Mouse (Mus musculus): ENCODE data around the gene Inpp5b. TPM values are rescaled to one million over a fixed set of nuclear protein-coding genes. Genes with fewer than 3 reads are reported as not detected.
A peak's percentile ranks its signal among the peaks of the same experiment; 100 is the strongest.

Gene Inpp5b
- total RNA-seq, 2 experiments from 2014 or later, result 40.9 to 51.4 TPM

GRCm38 (mm10) chr4:124811347-124811975 lies 69.8 kb downstream of the Inpp5b start:
- peak; percentile 53 to 54 for DNase-seq

DNA sequence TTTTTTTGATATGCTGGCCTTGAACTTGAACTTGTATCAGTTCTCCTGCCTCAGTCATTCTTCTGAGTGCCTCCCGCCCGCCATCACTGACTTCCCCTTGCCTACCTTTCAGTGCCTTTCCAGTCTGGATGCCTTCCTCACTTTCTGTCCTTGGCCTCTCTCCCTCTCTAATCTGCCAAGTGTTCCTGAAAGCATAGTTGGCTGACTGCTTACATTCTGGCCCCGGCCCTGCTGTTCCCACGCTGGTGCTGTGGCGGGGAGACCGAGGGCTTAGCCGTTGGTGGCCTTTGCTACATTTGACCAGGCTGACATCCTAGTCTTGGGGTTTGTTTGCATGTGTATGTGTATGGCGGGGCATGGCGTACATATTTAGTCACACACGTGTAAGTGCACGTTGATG lies 74.3 kb downstream of the Inpp5b start:
- DNase-seq, result no peak

DNA sequence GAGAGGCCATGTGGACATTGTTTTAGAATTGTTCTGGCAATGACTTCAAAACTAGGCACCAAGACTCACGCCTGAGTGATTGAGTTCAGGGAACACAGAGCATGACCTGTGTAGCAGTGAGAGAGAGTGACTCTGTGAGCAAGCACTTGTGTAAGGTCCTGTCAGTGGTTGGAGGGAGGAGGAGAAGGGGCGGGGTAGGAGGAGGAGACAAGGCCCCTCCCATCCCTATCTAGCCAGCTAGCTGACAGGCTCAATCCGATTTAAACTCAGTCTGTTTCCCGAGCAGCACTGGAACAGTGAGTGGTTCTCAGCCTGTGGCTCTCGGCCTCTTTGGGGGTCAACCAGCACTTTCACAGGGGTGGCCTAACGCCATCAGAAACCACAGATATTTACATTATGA lies 76.2 kb downstream of the Inpp5b start:
- DNase-seq, result no peak

DNA sequence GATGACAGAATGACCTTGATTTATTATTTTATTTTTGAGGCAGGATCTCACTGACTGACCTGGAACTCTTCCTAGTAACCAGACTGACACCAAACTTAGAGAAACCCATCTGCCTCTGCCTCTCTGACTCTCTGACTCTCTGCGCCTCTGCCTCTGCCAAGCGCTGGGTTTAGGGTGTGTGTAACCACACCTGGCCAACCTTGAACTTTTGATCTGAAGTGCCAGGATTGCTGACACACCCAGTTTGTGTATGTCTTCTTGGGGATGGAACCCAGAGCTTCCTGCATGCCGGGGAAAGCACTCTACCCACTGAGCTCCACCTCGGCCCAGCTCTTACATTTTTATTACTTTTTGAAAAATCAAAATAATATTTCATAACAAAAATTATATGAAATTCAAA lies 77.2 kb downstream of the Inpp5b start:
- DNase-seq, result no peak

DNA sequence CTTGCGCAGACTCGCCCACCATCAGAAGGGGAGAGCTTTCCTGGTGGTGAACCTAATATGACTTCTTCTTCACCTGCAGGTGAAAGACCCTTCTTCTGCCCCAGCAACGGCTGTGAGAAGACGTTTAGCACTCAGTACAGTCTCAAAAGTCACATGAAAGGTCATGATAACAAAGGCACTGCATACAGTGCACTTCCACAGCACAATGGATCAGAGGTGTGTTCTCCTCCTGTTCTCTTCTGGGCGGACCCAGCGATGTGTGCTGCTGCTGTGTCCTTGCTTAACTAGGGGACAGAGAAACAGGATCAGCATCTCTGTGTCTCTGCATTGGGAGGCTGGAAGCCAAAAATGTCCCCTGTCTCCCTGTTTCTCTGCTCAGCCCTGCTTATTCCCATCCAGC lies 83.3 kb downstream of the Inpp5b start:
- no peak for DNase-seq

DNA sequence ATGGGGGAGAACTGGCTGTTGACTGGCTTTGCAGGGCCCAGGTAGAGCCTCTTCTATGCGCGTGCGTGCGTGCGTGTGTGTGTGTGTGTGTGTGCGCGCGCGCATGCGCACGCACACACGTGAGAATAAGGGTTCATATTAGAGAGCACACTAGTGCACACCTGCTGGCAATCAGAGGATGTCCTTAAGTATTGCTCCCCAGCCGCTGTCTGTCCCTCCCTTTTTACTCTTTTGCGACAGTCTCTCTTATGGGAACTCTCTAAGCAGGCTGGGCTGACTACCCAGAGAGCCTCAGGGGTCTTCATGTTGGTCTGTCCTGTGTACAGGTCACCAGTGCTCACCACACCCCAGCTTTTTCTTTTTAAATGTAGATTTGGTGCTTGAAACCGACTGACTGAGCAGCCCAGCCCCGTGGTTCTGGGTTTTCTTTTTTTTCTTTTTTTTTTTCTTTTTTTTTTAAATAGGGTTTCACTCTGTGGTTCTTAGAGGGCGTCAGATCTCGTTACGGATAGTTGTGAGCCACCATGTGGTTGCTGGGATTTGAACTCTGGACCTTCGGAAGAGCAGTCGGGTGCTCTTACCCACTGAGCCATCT lies 83.8 kb downstream of the Inpp5b start:
- DNase-seq, result no peak

DNA sequence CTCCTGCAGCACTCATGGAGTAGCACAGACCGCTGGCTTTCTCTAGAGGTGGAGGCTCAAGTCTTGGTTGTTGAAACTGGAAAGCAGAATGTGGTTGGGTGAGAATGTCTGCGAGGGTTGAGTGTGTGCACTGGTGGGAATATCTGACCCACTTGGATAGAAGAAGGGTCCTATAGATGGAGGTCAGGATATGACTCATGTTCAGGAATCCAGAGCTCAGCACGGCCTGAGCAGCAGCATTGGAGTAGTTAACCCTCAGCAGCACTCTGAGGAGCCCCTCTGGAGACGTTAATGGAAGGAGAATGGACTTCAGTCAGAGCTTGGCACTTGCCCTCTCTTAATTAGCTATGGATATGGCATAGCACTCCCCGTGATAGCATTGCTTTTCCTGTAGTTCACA lies 88.0 kb downstream of the Inpp5b start:
- DNase-seq, result no peak

- no peak for DNase-seq
Measured at GRCm38 (mm10) chr4:124832796-124833195, 91.1 kb downstream of the Inpp5b start.

DNA sequence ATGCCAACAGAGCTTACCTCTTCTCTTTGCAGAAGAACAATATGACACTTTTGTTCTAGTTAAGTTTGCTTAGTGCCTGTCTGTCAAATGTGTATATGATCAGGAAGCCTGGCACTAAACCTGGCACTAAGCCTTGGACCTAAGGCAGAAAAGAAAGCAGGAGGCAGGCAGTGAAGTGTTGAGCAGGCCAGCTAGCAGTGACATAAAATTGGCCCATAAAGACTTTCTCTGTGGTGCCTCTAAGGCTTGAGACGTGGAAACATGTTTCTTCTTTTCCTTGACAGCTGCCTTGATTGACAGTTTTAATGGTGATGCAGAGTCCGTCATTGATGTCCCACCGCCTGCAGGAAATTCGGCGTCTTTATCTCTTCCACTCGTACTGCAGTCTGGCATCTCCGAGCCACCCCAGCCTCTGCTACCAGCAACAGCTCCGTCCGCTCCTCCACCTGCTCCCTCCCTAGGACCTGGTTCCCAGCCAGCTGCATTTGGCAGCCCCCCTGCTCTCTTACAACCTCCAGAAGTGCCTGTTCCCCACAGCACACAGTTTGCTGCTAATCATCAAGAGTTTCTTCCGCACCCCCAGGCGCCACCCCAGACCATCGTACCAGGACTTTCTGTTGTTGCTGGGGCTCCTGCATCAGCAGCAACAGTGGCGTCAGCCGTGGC lies 96.5 kb downstream of the Inpp5b start:
- no peak for DNase-seq

GRCm38 (mm10) chr4:124840998-124841397 lies 99.3 kb downstream of the Inpp5b start:
- no peak for DNase-seq

GRCm38 (mm10) chr4:124843493-124843892 lies 101.8 kb downstream of the Inpp5b start:
- DNase-seq, result no peak

DNA sequence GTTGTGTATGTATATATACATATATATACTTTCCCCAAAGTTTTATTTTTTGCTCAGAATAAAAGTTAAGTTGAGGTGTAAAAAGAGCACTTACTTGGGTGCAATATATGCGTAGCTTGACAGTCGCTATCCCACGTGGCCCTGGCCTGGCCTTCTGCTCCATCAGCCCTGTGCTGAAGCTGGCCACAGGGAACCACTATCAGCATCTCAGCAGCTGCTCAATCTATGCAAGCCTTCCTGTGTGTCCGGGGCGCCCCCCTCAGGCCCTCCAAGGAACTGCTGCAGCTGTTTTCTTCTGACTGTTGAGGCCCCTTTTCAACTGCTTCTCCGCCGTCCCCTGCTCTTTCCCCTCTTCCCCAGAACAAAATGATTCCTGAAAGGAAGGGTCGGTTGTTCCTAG lies 105.9 kb downstream of the Inpp5b start:
- DNase-seq, result peak; percentile 82 to 83

- peak; percentile 75 to 76 for DNase-seq
Measured at GRCm38 (mm10) chr4:124849631-124850260, 108.1 kb downstream of the Inpp5b start.

DNA sequence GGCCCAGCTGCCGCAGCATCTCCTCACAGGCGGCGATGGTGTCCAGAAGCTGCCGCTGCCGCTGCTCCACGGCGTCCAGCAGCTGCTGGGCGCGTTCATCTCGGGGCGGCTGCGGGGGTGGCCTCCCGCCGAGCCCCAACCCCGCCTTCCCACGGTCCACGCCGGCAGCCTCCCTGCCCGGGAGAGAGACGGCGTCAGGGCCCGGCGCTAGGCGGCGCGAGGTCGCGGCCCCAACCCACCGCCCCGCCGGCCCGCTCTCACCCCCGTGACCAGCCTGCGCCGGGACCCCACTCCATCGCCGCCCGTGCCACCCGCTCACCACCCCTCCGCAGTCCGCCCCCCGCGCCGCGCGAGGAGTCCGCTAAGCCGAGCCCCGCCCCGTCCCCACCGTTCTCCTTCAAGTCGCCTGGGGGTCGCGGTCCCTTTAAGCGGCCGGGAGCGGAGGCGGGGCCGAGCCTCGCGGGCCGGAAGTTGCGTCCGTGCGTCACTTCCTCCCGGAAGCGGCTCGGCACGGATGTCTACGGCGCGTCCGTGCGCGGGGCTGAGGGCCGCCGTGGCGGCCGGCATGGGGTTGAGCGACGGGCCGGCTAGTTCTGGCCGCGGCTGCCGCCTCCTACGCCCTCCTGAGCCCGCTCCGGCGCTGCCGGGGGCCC lies 108.7 kb downstream of the Inpp5b start, which contains the start of gene Yrdc:
Gene Yrdc, plus strand, starts transcription at position 419 of the 653 bp plus-strand sequence.
- DNase-seq, result peak; percentile 93 to 94

Small RNA genes lying within 50 kb of the gene (microRNA-seq; reads per million reads assigned to microRNA genes)
- gene Gm24721 (0 reads per million in 2 experiments), gene Mir697 (0 reads per million in 2 experiments), gene Mir698 (0 to 0.42 reads per million in 2 experiments)

Other genes with a start within 250 kb of the Inpp5b start
- 1 to 10 TPM; 1.1 to 1.4 TPM for gene 3100002H09Rik, start 131.0 kb upstream of the Inpp5b start, total RNA-seq (2021)
- gene Pou3f1, start 85.0 kb upstream of the Inpp5b start, total RNA-seq (2021), result 10 to 100 TPM; 42.7 to 44.9 TPM
- gene Utp11, start 48.2 kb upstream of the Inpp5b start, total RNA-seq (2021), result 10 to 100 TPM; 15.9 to 16.9 TPM
- gene Fhl3, start 41.1 kb upstream of the Inpp5b start, total RNA-seq (2021), result 1 to 10 TPM; 1.7 to 2.4 TPM
- gene Sf3a3, start 27.1 kb upstream of the Inpp5b start, total RNA-seq (2021), result 10 to 100 TPM; 34.9 to 35.4 TPM
- gene Mtf1, start 60.3 kb downstream of the Inpp5b start, total RNA-seq (2021), result 10 to 100 TPM; 25.1 to 29.6 TPM
- gene Yrdc, start 108.8 kb downstream of the Inpp5b start, total RNA-seq (2021), result 10 to 100 TPM; 32.0 to 33.5 TPM
- gene 1110065P20Rik, start 109.3 kb downstream of the Inpp5b start, total RNA-seq (2021), result 10 to 100 TPM; 87.1 to 93.6 TPM
- 10 to 100 TPM; 50.6 to 52.1 TPM for gene Maneal, start 120.3 kb downstream of the Inpp5b start, total RNA-seq (2021)
- gene Epha10, start 139.0 kb downstream of the Inpp5b start, total RNA-seq (2021), result 10 to 100 TPM; 35.0 to 40.9 TPM
- gene 9930104L06Rik, start 195.2 kb downstream of the Inpp5b start, total RNA-seq (2021), result 10 to 100 TPM; 25.2 to 26.1 TPM
- 1 to 10 TPM; 1.9 to 2.0 TPM for gene Cdca8, start 197.5 kb downstream of the Inpp5b start, total RNA-seq (2021)
- gene Rspo1, start 244.6 kb downstream of the Inpp5b start, total RNA-seq (2021), result 1 to 10 TPM; 8.8 to 9.8 TPM